Mouse (Mus musculus): Measurements from ENCODE around the gene Gm12184.

GRCm38 (mm10) chr11:48866481-48866880 lies 40.0 kb upstream of the Gm12184 start:
- TF ChIP-seq CTCF (conservative IDR thresholded peaks at IDR 0.05; ENCODE audit: low read length) (no peak), POU5F1 (IDR thresholded peaks at IDR 0.05; ENCODE audit: borderline replicate concordance, low read length) (no peak)
